Mouse (Mus musculus) lung, postnatal 10 days (tissue): Measurements from ENCODE around the gene Cd300lg.

Source experiments
- DNase-seq: peaks from one replicate; pipeline ENCODE4 v3.0.0; 2021

Cd300lg gene

GRCm38 (mm10) chr11:102041350-102041949 lies at the start of gene Cd300lg:
TSS of gene Cd300lg (plus strand) at chr11:102041509.
- DNase-seq = no peak

- DNase-seq = no peak
These were observed 49.5 kb upstream of the Cd300lg start for GRCm38 (mm10) chr11:101991813-101992212.

GRCm38 (mm10) chr11:101992411-101992810 lies 48.9 kb upstream of the Cd300lg start:
- no peak for DNase-seq

- no peak for DNase-seq
These were observed 47.2 kb upstream of the Cd300lg start for GRCm38 (mm10) chr11:101994100-101994499.

GRCm38 (mm10) chr11:101995938-101996337 lies 45.4 kb upstream of the Cd300lg start:
- no peak for DNase-seq

GRCm38 (mm10) chr11:101998258-101998657 lies 43.1 kb upstream of the Cd300lg start:
- peak; percentile 49 for DNase-seq

GRCm38 (mm10) chr11:101999466-101999865 lies 41.8 kb upstream of the Cd300lg start:
- DNase-seq = no peak

- DNase-seq = no peak
These were observed 37.1 kb upstream of the Cd300lg start for GRCm38 (mm10) chr11:102004251-102004650.

- DNase-seq = no peak
These were observed 35.0 kb upstream of the Cd300lg start for GRCm38 (mm10) chr11:102006271-102006670.

GRCm38 (mm10) chr11:102006688-102007087 lies 34.6 kb upstream of the Cd300lg start:
- no peak for DNase-seq

GRCm38 (mm10) chr11:102008372-102008771 lies 32.9 kb upstream of the Cd300lg start:
- DNase-seq = no peak

- peak; percentile 61 for DNase-seq
These were observed 32.2 kb upstream of the Cd300lg start for GRCm38 (mm10) chr11:102008954-102009637.

- no peak for DNase-seq
These were observed 31.2 kb upstream of the Cd300lg start for GRCm38 (mm10) chr11:102010140-102010539.

GRCm38 (mm10) chr11:102011510-102011909 lies 29.8 kb upstream of the Cd300lg start:
- DNase-seq = no peak

GRCm38 (mm10) chr11:102013201-102013600 lies 28.1 kb upstream of the Cd300lg start:
- no peak for DNase-seq

GRCm38 (mm10) chr11:102015472-102015871 lies 25.8 kb upstream of the Cd300lg start:
- DNase-seq = no peak

GRCm38 (mm10) chr11:102016136-102016535 lies 25.2 kb upstream of the Cd300lg start:
- no peak for DNase-seq

GRCm38 (mm10) chr11:102019736-102020135 lies 21.6 kb upstream of the Cd300lg start:
- DNase-seq = no peak

GRCm38 (mm10) chr11:102021196-102021595 lies 20.1 kb upstream of the Cd300lg start:
- DNase-seq = no peak

GRCm38 (mm10) chr11:102023406-102023805 lies 17.9 kb upstream of the Cd300lg start:
- DNase-seq = no peak

GRCm38 (mm10) chr11:102024084-102024758 lies 17.1 kb upstream of the Cd300lg start:
- no peak for DNase-seq

GRCm38 (mm10) chr11:102024875-102025274 lies 16.4 kb upstream of the Cd300lg start:
- DNase-seq = no peak

GRCm38 (mm10) chr11:102025354-102025753 lies 16.0 kb upstream of the Cd300lg start:
- DNase-seq = no peak
